Mouse (Mus musculus): Measurements from ENCODE around the gene Nktr. TPM values are rescaled to one million over a fixed set of nuclear protein-coding genes. Genes with fewer than 3 reads are reported as not detected.

The Nktr gene
- 52.8 TPM for polyA plus RNA-seq (2015; fragmentation: Illumina TruSeq; extraction: RNeasy Lipid Tissue Mini Kit (QIAGEN cat#74804); ENCODE audit: insufficient read depth, low read depth, low replicate concordance)

GRCm38 (mm10) chr9:121718792-121719318 is at the start of gene Nktr:
Nktr (plus strand) TSS chr9:121719169.

GRCm38 (mm10) chr9:121704646-121705625 is 14.0 kb upstream of the Nktr start, which contains the start of gene Sec22c:
Sec22c (minus strand) TSS chr9:121705490.

DNA sequence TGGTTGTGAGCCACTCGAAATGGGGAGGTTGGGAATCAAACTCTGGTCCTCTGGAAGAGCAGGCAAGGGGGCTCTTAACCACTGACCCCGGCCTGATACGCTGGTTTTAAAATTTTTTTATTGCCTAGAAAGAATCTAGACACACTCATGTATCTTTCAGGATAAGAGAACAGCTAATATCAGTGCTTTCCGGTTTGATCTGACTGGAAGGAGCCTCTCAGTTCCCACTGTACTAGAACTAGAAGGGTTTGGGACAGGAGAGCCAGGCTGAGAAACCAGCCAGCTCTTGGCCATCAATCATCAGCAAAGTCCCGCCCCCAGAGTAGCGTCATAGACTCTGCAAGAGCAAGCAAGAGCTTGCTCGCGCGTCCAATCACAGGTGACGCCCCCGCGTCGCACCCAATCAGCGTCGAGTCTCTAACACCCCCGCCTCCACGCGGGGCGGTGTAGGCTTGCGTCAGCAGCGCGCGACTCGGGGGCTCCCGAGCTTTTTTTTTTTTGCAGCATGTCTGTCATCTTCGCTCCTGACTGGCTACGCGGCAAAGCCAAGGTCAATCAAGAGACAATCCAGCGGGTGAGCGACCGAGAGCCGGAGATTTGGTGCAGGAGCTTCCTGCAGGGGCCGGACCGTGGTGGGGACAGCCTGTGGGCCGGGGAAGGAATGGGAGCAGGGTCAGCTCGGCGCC is 8.9 kb upstream of the Nktr start, which contains the start of gene Ss18l2:
Gene Ss18l2 (plus strand): TSS at position 432 of the 686 bp plus-strand sequence.

DNA sequence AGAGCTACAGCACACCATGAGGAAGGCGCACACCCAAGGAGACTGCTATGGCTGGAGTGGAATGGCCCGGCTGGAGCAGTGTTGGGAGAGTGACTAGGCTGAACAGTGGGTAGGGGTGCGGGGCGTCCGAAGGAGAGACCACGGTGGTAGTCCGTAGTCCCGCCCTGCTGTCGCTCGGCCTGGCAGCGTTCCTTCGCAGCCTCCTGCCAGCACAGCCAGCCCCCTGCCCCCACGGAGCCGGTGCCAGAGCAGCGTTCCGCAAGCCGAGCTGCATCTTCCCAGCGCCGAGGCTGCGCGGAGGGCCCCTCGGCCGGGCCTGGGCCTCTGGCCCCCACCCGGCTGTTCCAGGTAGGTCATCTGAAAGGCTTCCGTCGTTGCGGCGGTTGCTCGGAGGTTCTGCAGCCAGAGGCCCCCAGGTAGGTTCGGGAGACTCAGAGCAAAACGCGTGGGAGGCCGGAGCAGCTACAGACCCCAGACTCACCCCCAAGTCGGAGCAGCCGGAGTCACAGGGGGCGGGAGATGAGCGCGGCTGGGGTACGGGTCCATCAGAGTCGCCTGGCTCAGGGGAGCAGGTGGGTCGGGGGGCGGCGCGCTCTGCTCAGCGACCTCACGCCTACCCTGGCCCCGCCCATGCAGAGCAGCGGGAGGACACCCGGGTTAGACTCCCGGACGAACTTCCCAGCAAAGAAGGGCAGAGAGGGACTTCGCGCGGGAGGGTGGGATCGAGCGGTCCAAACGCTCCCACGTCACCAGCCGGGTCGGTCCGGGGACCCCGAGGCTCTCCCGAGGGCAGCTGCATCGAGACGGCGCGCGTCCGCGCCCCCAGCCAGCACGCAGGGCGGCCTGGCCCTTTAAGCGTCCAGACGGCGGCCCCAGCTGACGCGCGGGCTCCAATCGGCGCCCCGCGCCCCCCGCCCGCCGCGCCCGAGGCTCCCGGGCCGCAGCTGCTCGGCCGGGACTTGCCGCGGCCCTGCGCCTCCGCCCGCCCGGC is 40.4 kb downstream of the Nktr start, which contains the start of gene Zfp651:
Gene Zfp651 (plus strand): TSS at position 240 of the 991 bp plus-strand sequence.

GRCm38 (mm10) chr9:121777484-121778065 is 58.6 kb downstream of the Nktr start, which contains the start of gene Klhl40:
Klhl40 (plus strand) TSS chr9:121777607.

GRCm38 (mm10) chr9:121791757-121792521 is 73.0 kb downstream of the Nktr start, which contains the start of gene Hhatl:
Hhatl (minus strand) TSS chr9:121792507.

Other genes starting within 250 kb of the Nktr start
- not detected for gene Cck, start 223.5 kb upstream of the Nktr start, polyA plus RNA-seq (2015; fragmentation: Illumina TruSeq; extraction: RNeasy Lipid Tissue Mini Kit (QIAGEN cat#74804); ENCODE audit: insufficient read depth, low read depth, low replicate concordance)
- gene Lyzl4, start 77.1 kb upstream of the Nktr start, polyA plus RNA-seq (2015; fragmentation: Illumina TruSeq; extraction: RNeasy Lipid Tissue Mini Kit (QIAGEN cat#74804); ENCODE audit: insufficient read depth, low read depth, low replicate concordance) = 1.7 TPM
- 5.5 TPM for gene Vipr1, start 76.5 kb upstream of the Nktr start, polyA plus RNA-seq (2015; fragmentation: Illumina TruSeq; extraction: RNeasy Lipid Tissue Mini Kit (QIAGEN cat#74804); ENCODE audit: insufficient read depth, low read depth, low replicate concordance)
- 1.9 TPM for gene Sec22c, start 13.7 kb upstream of the Nktr start, polyA plus RNA-seq (2015; fragmentation: Illumina TruSeq; extraction: RNeasy Lipid Tissue Mini Kit (QIAGEN cat#74804); ENCODE audit: insufficient read depth, low read depth, low replicate concordance)
- gene Ss18l2, start 8.8 kb upstream of the Nktr start, polyA plus RNA-seq (2015; fragmentation: Illumina TruSeq; extraction: RNeasy Lipid Tissue Mini Kit (QIAGEN cat#74804); ENCODE audit: insufficient read depth, low read depth, low replicate concordance) = 35.0 TPM
- gene Zfp651, start 40.2 kb downstream of the Nktr start, polyA plus RNA-seq (2015; fragmentation: Illumina TruSeq; extraction: RNeasy Lipid Tissue Mini Kit (QIAGEN cat#74804); ENCODE audit: insufficient read depth, low read depth, low replicate concordance) = 5.5 TPM
- not detected for gene Klhl40, start 58.4 kb downstream of the Nktr start, polyA plus RNA-seq (2015; fragmentation: Illumina TruSeq; extraction: RNeasy Lipid Tissue Mini Kit (QIAGEN cat#74804); ENCODE audit: insufficient read depth, low read depth, low replicate concordance)
- gene Hhatl, start 73.3 kb downstream of the Nktr start, polyA plus RNA-seq (2015; fragmentation: Illumina TruSeq; extraction: RNeasy Lipid Tissue Mini Kit (QIAGEN cat#74804); ENCODE audit: insufficient read depth, low read depth, low replicate concordance) = not detected
- not detected for gene Ccdc13, start 120.3 kb downstream of the Nktr start, polyA plus RNA-seq (2015; fragmentation: Illumina TruSeq; extraction: RNeasy Lipid Tissue Mini Kit (QIAGEN cat#74804); ENCODE audit: insufficient read depth, low read depth, low replicate concordance)
- 7.4 TPM for gene Higd1a, start 139.2 kb downstream of the Nktr start, polyA plus RNA-seq (2015; fragmentation: Illumina TruSeq; extraction: RNeasy Lipid Tissue Mini Kit (QIAGEN cat#74804); ENCODE audit: insufficient read depth, low read depth, low replicate concordance)
- 0.96 TPM for gene Ackr2, start 179.2 kb downstream of the Nktr start, polyA plus RNA-seq (2015; fragmentation: Illumina TruSeq; extraction: RNeasy Lipid Tissue Mini Kit (QIAGEN cat#74804); ENCODE audit: insufficient read depth, low read depth, low replicate concordance)
- gene Cyp8b1, start 197.1 kb downstream of the Nktr start, polyA plus RNA-seq (2015; fragmentation: Illumina TruSeq; extraction: RNeasy Lipid Tissue Mini Kit (QIAGEN cat#74804); ENCODE audit: insufficient read depth, low read depth, low replicate concordance) = not detected
- gene Fam198a, start 231.8 kb downstream of the Nktr start, polyA plus RNA-seq (2015; fragmentation: Illumina TruSeq; extraction: RNeasy Lipid Tissue Mini Kit (QIAGEN cat#74804); ENCODE audit: insufficient read depth, low read depth, low replicate concordance) = 1.4 TPM